Mouse (Mus musculus): ENCODE results near the gene Gm1527.
"Not testable (repeated sequence)": the region's sequence is repeated elsewhere in the genome, so short reads cannot be mapped to it uniquely, and the experiment has no call there.

Gene Gm1527

DNA sequence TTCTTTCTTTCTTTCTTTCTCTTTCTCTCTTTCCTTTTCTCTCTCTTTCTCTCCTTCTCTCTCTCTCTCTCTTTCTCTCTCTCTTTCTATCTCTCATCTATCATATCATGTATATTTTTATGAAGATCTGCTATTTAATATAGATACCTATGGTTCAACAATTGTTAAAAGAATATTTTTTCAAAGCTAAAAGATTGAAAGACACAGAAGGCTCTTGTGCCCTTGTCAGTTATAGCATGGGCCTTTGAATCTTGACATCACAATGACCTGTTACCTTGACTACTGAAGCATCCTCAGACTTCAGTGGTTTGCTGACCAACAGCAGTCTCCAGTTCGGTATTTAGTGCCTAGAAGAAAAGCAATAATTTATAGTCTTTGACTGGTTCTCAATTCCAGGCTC is at the start of gene Gm1527:
Gene Gm1527 (plus strand): TSS at position 301 of the 400 bp plus-strand sequence.
- in situ Hi-C loops (cut with MboI, MseI): no loop called here

DNA sequence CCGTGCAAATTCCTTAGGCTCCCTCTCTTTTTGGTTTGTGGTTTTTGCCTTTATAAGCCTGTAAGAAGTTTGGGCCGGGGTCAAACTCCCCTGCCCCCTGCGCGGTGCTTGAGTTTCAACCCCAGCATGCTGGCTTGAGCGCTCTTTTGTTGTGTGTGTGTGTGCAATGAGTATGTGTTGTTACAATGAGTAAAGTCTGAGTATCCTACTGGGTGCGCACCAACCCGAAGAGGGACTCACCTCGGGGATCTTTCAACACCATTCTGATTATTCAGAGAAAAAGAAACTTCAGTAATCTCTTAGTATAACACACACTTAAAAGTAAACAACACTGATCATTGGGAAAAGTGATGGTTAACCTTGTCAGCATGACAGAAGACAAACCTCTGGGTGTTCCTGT is 49.2 kb upstream of the Gm1527 start:
- in situ Hi-C loops (cut with MboI, MseI): no loop called here

GRCm38 (mm10) chr3:28847115-28847514 is 45.3 kb upstream of the Gm1527 start:
- in situ Hi-C loops (cut with MboI, MseI): no loop called here

DNA sequence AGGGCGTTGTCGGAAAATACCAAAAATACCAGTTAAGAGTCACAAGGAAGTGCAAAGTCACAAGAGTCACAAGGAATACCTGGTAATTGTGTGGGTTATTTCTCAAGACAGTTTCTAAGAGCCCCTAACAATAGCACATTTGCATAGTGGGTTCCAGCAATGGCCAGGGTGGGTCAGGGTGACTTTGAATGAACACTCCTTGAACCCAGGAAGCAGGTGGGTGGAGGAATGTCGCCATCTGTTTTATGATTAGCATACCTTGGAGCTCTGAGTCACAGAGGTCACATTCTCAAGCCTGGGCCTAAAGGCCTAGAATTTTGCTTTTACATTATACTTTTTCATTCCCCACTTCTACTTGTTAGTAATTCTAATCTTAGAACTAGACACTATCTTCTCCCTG is 40.2 kb upstream of the Gm1527 start:
- in situ Hi-C loops (cut with MboI, MseI): not testable (repeated sequence)

GRCm38 (mm10) chr3:28859630-28860392 is 32.6 kb upstream of the Gm1527 start:
- in situ Hi-C loops (cut with MboI, MseI): not testable (repeated sequence)

DNA sequence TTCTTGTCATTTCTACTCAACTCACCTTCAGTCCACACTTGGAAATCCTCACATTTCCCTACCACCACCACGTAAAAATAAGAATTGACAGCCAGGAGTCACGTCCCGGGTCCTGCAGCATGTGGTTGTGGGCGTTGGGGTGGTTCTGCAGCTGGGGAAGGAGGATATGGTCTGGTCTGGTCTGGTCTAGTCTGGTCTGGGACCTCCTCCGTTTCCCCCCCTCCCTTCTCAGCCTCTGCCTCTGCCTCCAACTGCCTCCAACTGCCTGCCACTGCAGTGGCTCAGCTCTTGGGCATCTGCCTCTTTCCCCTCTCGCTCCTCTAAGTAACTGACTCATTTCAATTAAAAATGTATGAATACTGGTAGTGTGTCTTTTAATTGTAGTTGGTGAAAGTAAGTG is 4.5 kb downstream of the Gm1527 start:
- in situ Hi-C loops (cut with MboI, MseI): not testable (repeated sequence)

DNA sequence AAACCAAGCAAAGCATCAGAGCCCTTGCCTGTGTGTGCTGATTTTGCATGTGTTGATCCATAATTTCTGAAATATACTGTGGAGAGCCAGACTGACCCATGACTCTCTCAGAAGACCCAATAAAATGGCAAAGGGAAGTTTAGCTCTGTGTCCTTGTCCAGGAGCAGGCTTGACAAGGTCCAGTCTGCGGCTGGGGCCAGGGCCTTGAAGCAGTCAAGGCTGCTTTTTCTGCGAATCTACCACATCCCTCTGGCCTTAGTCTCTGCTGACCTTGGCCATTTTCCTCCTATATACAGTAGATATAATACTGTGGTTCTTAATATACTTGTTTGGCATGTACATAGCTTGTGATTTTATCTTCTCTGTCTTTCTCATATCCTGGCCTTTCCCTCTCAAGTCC is 73.5 kb downstream of the Gm1527 start:
- in situ Hi-C loops (cut with MboI, MseI): no loop called here

- in situ Hi-C loops (cut with MboI, MseI): no loop called here
Measured at GRCm38 (mm10) chr3:28968851-28969250, 76.4 kb downstream of the Gm1527 start.

Measured in T-helper 2 cell (primary cell).